In the genomic region with DNA sequence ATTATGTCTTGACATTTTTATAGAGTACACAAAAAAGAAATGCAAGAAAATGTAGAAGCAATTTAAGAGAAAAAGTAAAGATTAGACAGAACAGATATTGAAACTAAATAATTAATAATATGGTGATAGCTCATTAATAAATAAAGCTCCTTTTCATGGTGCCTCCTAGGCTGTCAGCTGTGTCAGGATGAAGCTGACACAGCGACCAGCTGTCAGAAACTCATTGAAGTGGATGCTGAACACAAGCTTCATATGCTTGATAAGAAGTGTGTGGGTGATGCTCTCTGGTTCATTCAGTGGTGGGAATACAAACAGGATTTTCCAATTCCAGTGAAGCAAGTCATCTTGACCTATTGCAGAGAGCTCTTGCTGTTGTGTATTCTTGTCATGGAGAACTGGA, we compare ENCODE assay signal across 29 mouse cellular contexts.
DNase-seq lines count a peak whose midpoint lies in the region; ATAC-seq lines count a peak whose summit lies in the region.
"Had no signal": no experiment of that assay in that cellular context is flagged by ENCODE, and none has a peak within 500 bp of the region (broad histone marks: within the 10 kb centered on the region; RNA-seq: fewer than 3 reads in every experiment).

No protein-coding gene starts in this region.

- H3K4me3 ChIP-seq in hindbrain, embryonic 13.5 days = no peak overlapping the region
- no peak overlapping the region for H3K4me3 ChIP-seq in hindbrain, embryonic 14.5 days (replicated peaks; ENCODE audit: low read length)
- no peak overlapping the region for H3K4me3 ChIP-seq in neural tube, embryonic 13.5 days
- H3K4me3 ChIP-seq in neural tube, embryonic 14.5 days (ENCODE audit: low read depth, low read length) = no peak overlapping the region
- H3K4me3 ChIP-seq: embryonic facial prominence, embryonic 12.5 days; heart, embryonic 10.5 days; heart, embryonic 15.5 days; liver, embryonic 12.5 days; megakaryocyte, embryonic 14.5 days had no signal

- no peaks in the 10 kb centered on the region for H3K9me3 ChIP-seq in hindbrain, embryonic 13.5 days
- H3K9me3 ChIP-seq in hindbrain, embryonic 14.5 days (ENCODE audit: control insufficient read depth, low read length) = no peaks in the 10 kb centered on the region
- no peaks in the 10 kb centered on the region for H3K9me3 ChIP-seq in neural tube, embryonic 13.5 days
- no peaks in the 10 kb centered on the region for H3K9me3 ChIP-seq in neural tube, embryonic 14.5 days (ENCODE audit: control insufficient read depth, low read length)
- H3K9me3 ChIP-seq: embryonic facial prominence, embryonic 12.5 days; heart, embryonic 10.5 days; heart, embryonic 15.5 days; liver, embryonic 12.5 days had no signal

- H3K4me2 ChIP-seq in hindbrain, embryonic 13.5 days = no peak overlapping the region
- no peak overlapping the region for H3K4me2 ChIP-seq in hindbrain, embryonic 14.5 days (replicated peaks)
- H3K4me2 ChIP-seq in neural tube, embryonic 13.5 days = no peak overlapping the region
- no peak overlapping the region for H3K4me2 ChIP-seq in neural tube, embryonic 14.5 days (ENCODE audit: low read depth, low read length)
- H3K4me2 ChIP-seq: embryonic facial prominence, embryonic 12.5 days; heart, embryonic 15.5 days; liver, embryonic 12.5 days had no signal

- no peak overlapping the region for H3K9ac ChIP-seq in hindbrain, embryonic 13.5 days
- no peak overlapping the region for H3K9ac ChIP-seq in hindbrain, embryonic 14.5 days
- H3K9ac ChIP-seq in neural tube, embryonic 13.5 days = no peak overlapping the region
- no peak overlapping the region for H3K9ac ChIP-seq in neural tube, embryonic 14.5 days (replicated peaks; ENCODE audit: low read depth, low read length)
- H3K9ac ChIP-seq: embryonic facial prominence, embryonic 12.5 days; heart, embryonic 15.5 days; liver, embryonic 12.5 days; liver, postnatal 0 days had no signal

- H3K36me3 ChIP-seq in hindbrain, embryonic 13.5 days = no peaks in the 10 kb centered on the region
- no peaks in the 10 kb centered on the region for H3K36me3 ChIP-seq in hindbrain, embryonic 14.5 days (replicated peaks; ENCODE audit: control insufficient read depth, insufficient read depth)
- H3K36me3 ChIP-seq in neural tube, embryonic 13.5 days = no peaks in the 10 kb centered on the region
- H3K36me3 ChIP-seq in neural tube, embryonic 14.5 days (ENCODE audit: control insufficient read depth, insufficient read depth, low read length) = no peaks in the 10 kb centered on the region
- H3K36me3 ChIP-seq: embryonic facial prominence, embryonic 12.5 days; heart, embryonic 10.5 days; heart, embryonic 15.5 days; liver, embryonic 12.5 days had no signal

- DNase-seq in hindbrain, embryonic 14.5 days (ENCODE audit: low spot score) = no peak
- DNase-seq in neural tube, embryonic 10.5 days (ENCODE audit: extremely low spot score, low spot score) = no peak
- DNase-seq in lung, adult 18-20 months = no peak
- DNase-seq in kidney, adult 11 months = no peak
- DNase-seq: adrenal gland, postnatal 14 days; cerebellum, adult 11-12 months; cerebellum, adult 9-11 months; embryo, embryonic 11 days; gastrocnemius, postnatal 14 days; kidney, postnatal 14 days; left cerebral cortex, postnatal 4 days; liver, postnatal 0 days; lung, postnatal 4 days; right cerebral cortex, adult 18-20 months; right cerebral cortex, postnatal 4 days; thymus, adult 2 months; thymus, postnatal 36 days had no signal

- WGBS in hindbrain, embryonic 13.5 days = 48% methylated on average over 1 of the region's 1 CpGs
- WGBS in hindbrain, embryonic 14.5 days = 61% methylated on average over 1 of the region's 1 CpGs
- 53% methylated on average over 1 of the region's 1 CpGs for WGBS in neural tube, embryonic 13.5 days
- 66% methylated on average over 1 of the region's 1 CpGs for WGBS in neural tube, embryonic 14.5 days

- no peaks in the 10 kb centered on the region for H3K4me1 ChIP-seq in hindbrain, embryonic 13.5 days (replicated peaks)
- H3K4me1 ChIP-seq in hindbrain, embryonic 14.5 days (replicated peaks; ENCODE audit: control insufficient read depth, insufficient read depth, low read length) = no peaks in the 10 kb centered on the region
- H3K4me1 ChIP-seq in neural tube, embryonic 13.5 days (replicated peaks) = no peaks in the 10 kb centered on the region
- H3K4me1 ChIP-seq in neural tube, embryonic 14.5 days (ENCODE audit: control insufficient read depth, insufficient read depth, low read length) = no peaks in the 10 kb centered on the region
- H3K4me1 ChIP-seq: embryonic facial prominence, embryonic 12.5 days; heart, embryonic 10.5 days; heart, embryonic 15.5 days; liver, embryonic 12.5 days; megakaryocyte, embryonic 14.5 days had no signal

- H3K27ac ChIP-seq in hindbrain, embryonic 13.5 days = no peak overlapping the region
- H3K27ac ChIP-seq in hindbrain, embryonic 14.5 days = no peak overlapping the region
- H3K27ac ChIP-seq in neural tube, embryonic 13.5 days (replicated peaks) = 0 out of 2 replicates have a peak overlapping the region, but pooled peaks have one; percentile 13
- H3K27ac ChIP-seq in neural tube, embryonic 14.5 days (ENCODE audit: low read depth, low read length) = no peak overlapping the region
- H3K27ac ChIP-seq: embryonic facial prominence, embryonic 12.5 days; heart, embryonic 10.5 days; heart, embryonic 15.5 days; liver, embryonic 12.5 days had no signal

- peak; percentile 49; the same call in 1 of the 2 replicates for ATAC-seq in hindbrain, embryonic 13.5 days (ENCODE audit: low FRiP score)
- no peak for ATAC-seq in hindbrain, embryonic 14.5 days (ENCODE audit: low FRiP score)
- no peak; the same call in 1 of the 2 replicates for ATAC-seq in neural tube, embryonic 13.5 days (ENCODE audit: low read depth)
- ATAC-seq in neural tube, embryonic 14.5 days (ENCODE audit: low read depth) = 0 out of 2 replicates have a peak, but pooled peaks have one; percentile 58
- ATAC-seq: forebrain, embryonic 14.5 days; intestine, postnatal 0 days; liver, embryonic 12.5 days; liver, postnatal 0 days; lung, postnatal 0 days; Patski had no signal

- no peaks in the 10 kb centered on the region for H3K27me3 ChIP-seq in hindbrain, embryonic 13.5 days
- H3K27me3 ChIP-seq in hindbrain, embryonic 14.5 days (ENCODE audit: control insufficient read depth, insufficient read depth, low read length) = no peaks in the 10 kb centered on the region
- no peaks in the 10 kb centered on the region for H3K27me3 ChIP-seq in neural tube, embryonic 13.5 days
- no peaks in the 10 kb centered on the region for H3K27me3 ChIP-seq in neural tube, embryonic 14.5 days (ENCODE audit: control insufficient read depth, insufficient read depth, low read length)
- H3K27me3 ChIP-seq: embryonic facial prominence, embryonic 12.5 days; heart, embryonic 15.5 days; liver, embryonic 12.5 days; megakaryocyte, embryonic 14.5 days; Patski had no signal

Comparison
In these comparisons a context has a peak if more than half of its experiments do, and no peak if none do; other contexts are left out.
1. ATAC-seq: peak in hindbrain, embryonic 13.5 days (single experiment) and neural tube, embryonic 14.5 days (single experiment); none in hindbrain, embryonic 14.5 days (single experiment) and neural tube, embryonic 13.5 days (single experiment).